Mouse (Mus musculus) testis, adult 2 months (tissue): ENCODE measurements around the gene Nudt19.

ENCODE experiments used
- CTCF ChIP-seq: fragments of 200-500 bp; IDR thresholded peaks from 2 replicates; pipeline ENCODE4 v1.5.1; 2012; ENCODE audit warnings: low read depth, mild to moderate bottlenecking, inconsistent platforms, low read length, moderate library complexity; ENCODE audit not compliant: control insufficient read depth, insufficient read depth, insufficient replicate concordance
- POLR2A ChIP-seq: fragments of 200-500 bp; IDR thresholded peaks from 2 replicates; pipeline ENCODE4 v1.6.1; 2012; ENCODE audit warnings: low read depth, mild to moderate bottlenecking, inconsistent platforms, low read length, moderate library complexity; ENCODE audit not compliant: control insufficient read depth

DNA sequence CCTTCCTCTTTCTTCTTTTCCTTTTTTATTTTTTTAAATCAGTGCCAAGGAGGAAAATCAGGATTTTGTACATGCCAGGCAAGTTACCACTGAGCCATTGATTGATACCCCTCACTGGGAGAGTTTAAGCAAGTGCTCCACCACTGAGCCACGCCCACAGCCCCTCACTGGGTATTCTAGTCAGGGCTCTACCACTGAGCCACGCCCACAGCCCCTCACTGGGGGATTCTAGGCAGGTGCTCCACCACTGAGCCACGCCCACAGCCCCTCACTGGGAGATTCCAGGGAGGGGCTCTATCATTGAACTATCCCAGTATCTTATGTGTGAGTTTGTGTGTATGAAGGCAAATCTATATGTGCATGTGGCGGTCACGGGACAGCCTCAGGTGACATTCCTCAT is 38.2 kb upstream of the Nudt19 start:
- TF ChIP-seq CTCF (no peak), POLR2A (no peak)
